Mouse (Mus musculus): ENCODE measurements around the gene Pde1c. TPM values are rescaled to one million over a fixed set of nuclear protein-coding genes. Genes with fewer than 3 reads are reported as not detected.

Pde1c gene
- polyA plus RNA-seq, 1 experiment, result not detected

GRCm38 (mm10) chr6:56367257-56367656, 201.6 kb downstream of the Pde1c start:
- no peak for TF ChIP-seq GATA1 (IDR thresholded peaks at IDR 0.05; ENCODE audit: low read length)

DNA sequence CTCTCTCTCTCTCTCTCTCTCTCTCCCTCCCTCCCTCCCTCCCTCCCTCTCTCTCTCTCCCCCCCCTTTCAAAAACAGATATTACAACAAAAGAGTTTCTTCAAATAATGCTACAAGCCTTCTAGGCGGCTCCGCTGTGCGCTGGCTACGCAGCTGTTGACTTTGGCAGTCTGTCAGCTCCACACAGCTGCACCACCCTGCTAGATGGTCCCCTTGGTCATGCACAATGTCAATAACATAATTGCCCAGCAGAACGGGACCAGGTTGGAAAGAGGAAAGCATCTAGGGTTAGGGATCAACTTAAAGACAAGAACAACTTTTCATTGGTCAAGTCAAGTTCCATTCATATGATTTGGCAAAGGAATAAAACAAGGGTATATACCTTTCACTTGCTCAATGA, 206.3 kb downstream of the Pde1c start:
- no peak for TF ChIP-seq GATA1 (IDR thresholded peaks at IDR 0.05; ENCODE audit: low read length)

- TF ChIP-seq GATA1 (IDR thresholded peaks at IDR 0.05; ENCODE audit: low read length), result no peak
Observed at GRCm38 (mm10) chr6:56362128-56362545, 206.8 kb downstream of the Pde1c start.

GRCm38 (mm10) chr6:56361348-56362127, 207.4 kb downstream of the Pde1c start:
- TF ChIP-seq GATA1 (IDR thresholded peaks at IDR 0.05; ENCODE audit: low read length), result no peak

- no peak for TF ChIP-seq GATA1 (IDR thresholded peaks at IDR 0.05; ENCODE audit: low read length)
Observed at GRCm38 (mm10) chr6:56360086-56360485, 208.8 kb downstream of the Pde1c start.

DNA sequence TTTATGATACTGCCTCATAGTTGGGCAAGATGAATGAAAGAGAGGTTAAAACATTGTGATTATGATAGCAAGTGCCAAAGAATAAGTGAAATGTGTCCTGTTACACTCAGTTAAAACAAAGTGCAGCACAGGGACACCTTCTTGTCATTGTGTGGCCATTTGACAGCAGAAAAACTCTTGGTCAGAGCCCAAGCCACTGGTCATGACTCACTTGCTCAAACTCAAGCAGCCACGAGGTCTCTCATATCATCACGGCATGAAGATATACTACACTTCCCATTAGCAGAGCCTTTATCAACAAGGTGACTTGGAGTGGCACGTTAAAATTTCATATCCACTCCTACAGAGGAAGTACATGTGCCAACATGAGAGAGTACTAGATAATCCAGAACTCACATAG, 209.8 kb downstream of the Pde1c start:
- no peak for TF ChIP-seq GATA1 (IDR thresholded peaks at IDR 0.05; ENCODE audit: low read length)

- no peak for TF ChIP-seq GATA1 (IDR thresholded peaks at IDR 0.05; ENCODE audit: low read length)
Observed at GRCm38 (mm10) chr6:56347207-56347606, 221.7 kb downstream of the Pde1c start.

DNA sequence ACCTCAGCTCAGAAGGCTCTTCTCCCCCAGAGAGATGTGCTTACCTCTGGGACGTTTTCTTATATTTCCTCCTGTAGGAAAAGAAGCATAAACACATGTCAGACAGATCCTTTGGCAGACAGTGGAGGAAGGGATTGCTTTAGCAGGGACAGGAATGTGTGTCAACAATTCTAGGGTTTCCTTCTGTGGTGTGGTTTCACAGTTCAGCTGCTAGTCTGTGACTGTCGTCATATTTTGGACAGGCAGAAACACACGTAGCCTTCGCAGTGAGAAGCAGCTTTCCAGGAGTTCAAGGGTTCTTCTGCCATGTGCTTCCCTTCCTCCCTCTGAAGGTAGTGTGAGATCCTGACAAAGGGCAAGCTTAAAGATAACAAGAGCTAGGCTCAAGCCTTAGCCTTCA, 223.8 kb downstream of the Pde1c start:
- no peak for TF ChIP-seq GATA1 (IDR thresholded peaks at IDR 0.05; ENCODE audit: low read length)

DNA sequence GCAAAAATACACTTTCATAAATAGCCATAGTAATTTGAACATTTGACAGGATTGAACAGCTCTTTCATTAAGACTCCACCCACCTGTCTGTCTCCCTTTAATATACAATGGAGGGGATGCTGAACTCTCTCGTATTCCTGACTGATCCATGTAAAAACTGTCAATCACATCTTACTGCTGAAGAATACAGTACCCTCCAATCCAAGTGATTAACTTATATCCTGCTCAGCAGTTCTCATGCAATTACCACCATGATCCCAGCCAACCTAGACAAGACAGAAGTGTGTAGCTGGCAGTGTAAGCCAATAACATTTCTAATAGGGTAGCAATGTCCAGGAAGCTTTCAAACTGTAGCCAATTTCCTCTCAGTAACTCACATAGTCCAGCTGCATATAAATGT, 226.9 kb downstream of the Pde1c start:
- TF ChIP-seq GATA1 (IDR thresholded peaks at IDR 0.05; ENCODE audit: low read length), result no peak

- TF ChIP-seq GATA1 (IDR thresholded peaks at IDR 0.05; ENCODE audit: low read length), result no peak
Observed at GRCm38 (mm10) chr6:56335811-56336446, 233.0 kb downstream of the Pde1c start.

DNA sequence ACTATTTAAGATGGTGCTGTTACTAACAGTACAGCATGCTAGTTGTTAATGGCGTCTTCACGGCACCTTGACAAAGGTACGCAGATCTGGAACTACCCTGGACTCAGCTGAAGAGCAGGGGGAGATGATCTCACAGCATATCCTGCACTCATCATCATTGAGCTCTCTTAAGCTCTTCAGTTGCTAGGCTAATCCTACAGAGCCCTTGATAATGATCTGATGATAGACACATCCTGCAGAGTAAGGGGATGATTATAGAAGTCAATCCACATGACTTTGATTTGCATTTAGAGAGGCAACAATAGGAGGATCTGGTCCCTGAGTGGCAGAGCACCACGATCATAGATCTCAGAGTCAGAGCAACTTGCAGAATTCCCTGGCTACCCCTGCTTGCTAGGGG, 236.8 kb downstream of the Pde1c start:
- TF ChIP-seq GATA1 (IDR thresholded peaks at IDR 0.05; ENCODE audit: low read length), result no peak

DNA sequence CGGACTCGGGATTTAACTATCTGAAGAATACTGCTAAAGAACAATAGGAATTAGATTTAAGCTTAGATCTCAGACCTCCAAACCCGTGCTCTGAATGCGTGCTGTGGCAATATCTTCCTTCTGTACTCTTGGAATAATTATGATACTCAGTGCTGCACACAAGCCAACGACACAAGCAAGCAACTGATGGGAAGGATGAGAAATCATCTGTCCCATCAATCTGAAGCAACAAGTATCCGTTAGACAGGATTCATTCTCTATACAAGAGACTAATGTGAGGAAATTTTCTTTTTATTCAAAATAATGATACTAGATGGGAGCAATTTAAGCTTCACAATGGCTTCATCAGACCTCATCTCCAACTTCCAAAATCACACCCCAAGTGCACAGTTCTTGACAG, 237.5 kb downstream of the Pde1c start:
- TF ChIP-seq GATA1 (IDR thresholded peaks at IDR 0.05; ENCODE audit: low read length), result no peak

DNA sequence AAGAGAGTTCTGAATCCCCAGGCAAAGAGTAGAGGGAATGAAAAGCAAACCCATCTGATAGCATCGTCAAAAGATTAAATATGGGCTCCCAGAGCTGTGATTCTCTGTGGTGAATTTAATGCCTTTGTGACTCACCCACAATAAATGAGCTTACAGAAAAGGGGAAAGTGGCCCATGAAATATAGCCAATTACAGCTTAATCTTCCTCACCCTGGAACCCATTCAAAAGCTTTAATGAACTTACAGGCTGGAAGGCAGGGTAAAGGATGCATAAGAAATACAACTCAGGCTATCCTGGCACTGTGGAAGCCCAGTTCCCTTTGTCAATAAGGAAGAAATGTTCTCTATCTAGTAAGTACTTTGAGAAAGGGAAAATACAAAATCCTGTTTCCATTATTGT, 240.8 kb downstream of the Pde1c start:
- no peak for TF ChIP-seq GATA1 (IDR thresholded peaks at IDR 0.05; ENCODE audit: low read length)

DNA sequence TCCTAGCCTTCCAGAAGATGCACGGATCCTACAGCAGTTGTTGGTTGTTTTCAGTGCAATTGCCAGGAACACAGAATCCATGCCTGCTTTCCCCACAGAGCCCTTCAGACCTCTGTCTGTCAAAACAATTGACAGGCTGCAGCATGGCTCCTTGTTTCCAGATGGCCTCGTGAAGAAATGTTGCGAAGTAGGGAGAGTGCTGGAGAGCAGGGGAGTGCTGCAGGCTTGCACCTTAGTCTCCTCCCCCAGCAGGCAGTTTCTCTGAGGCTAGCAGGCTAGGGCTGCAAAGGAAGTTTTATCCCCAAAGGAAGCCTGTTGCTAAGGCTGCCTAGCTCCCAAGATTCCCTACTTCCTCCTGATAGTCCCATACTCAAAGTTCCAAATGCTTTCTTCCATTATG, 246.1 kb downstream of the Pde1c start:
- TF ChIP-seq GATA1 (IDR thresholded peaks at IDR 0.05; ENCODE audit: low read length), result no peak

DNA sequence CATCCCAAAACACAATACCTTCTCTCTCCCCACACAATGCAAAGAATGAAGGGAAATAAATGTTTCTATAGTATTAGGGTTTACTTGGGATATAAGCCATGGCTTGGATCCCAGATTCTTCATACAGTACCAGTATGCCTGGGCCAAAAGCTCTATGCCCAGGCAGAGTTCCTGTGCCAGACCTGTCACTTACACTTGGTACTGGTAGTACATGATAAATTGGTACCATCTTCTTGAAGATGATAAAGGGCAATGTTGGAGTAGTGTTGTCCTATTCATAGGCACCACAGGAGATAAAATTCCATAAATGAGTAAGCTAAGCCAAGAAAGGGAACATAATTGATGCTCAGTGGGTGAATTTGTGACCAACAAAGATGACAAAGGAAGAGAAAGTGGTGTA, 258.6 kb downstream of the Pde1c start:
- TF ChIP-seq GATA1 (IDR thresholded peaks at IDR 0.05; ENCODE audit: low read length), result no peak

DNA sequence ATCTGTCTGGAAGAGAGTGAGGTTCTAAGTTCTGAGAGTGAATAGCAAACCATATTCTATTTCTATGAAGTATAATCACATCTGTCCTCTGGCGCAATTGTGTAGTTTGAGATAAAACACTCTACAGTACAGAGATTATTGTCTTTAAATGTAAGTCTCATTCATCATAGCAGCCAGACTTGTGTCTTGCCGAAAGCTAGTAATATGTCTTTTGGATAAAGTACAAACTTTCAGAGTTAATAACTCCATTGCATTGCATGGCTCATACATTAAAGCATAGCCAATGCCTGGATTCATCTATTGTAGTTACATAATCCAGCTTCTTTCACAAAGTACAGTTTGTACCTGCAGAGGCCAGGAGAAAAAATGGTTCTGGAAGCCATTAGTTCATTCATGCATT, 262.8 kb downstream of the Pde1c start:
- TF ChIP-seq GATA1 (IDR thresholded peaks at IDR 0.05; ENCODE audit: low read length), result no peak

GRCm38 (mm10) chr6:56292176-56292575, 276.7 kb downstream of the Pde1c start:
- TF ChIP-seq GATA1 (IDR thresholded peaks at IDR 0.05; ENCODE audit: low read length), result no peak

Measured in G1E-ER4 (cell line).